Mouse (Mus musculus): ENCODE results near the gene Dnmt3a. TPM values are rescaled to one million over a fixed set of nuclear protein-coding genes. Genes with fewer than 3 reads are reported as not detected.
A peak's percentile ranks its signal among the peaks of the same experiment; 100 is the strongest.

Dnmt3a gene
- polyA plus RNA-seq, 1 experiment = 11.8 TPM

DNA sequence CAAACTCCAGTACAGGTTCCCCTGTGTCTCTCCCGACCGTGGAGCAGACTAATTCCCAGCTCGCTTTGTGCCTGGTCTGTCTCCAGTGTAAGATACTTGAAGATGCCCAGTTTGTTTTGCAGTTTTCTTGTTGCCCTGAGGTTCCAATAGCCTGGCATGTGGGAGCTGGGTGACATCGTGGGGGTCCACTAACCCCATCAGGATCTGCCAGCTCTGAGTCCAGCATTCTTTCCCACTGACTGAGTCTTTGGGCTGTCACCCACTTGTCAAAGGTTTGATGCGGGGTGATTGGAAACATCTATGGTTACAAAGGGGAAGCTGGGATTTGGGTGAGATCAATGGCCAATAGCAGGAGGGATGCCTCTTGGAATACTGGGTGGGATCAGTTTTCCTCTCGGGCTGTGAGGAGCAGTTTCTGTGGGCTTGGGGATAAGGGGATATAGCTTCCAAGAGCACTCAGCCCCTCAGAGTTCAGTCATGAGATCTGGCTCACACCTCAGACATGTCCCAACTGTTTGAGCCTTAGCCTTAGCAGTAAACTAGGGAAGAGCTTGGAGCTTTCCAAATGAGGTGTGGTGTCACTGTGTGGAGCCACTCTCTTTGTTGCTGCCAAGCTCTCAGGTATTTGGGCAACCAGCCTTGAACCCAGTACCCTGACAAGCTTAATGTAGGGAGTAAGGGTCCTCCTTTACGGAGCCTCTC lies 27.4 kb downstream of the Dnmt3a start:
- 45% methylated on average over 7 of the region's 7 CpGs for WGBS
- no peaks in the 10 kb centered on the region for H3K27me3 ChIP-seq (replicated peaks; ENCODE audit: control insufficient read depth, insufficient read depth, low read length)
- TF ChIP-seq CTCF (conservative IDR thresholded peaks at IDR 0.05; ENCODE audit: insufficient read depth, insufficient read length, low read depth, low read length) (no peak), POLR2A (IDR thresholded peaks at IDR 0.05; ENCODE audit: low read depth, low read length) (no peak)
- no peaks in the 10 kb centered on the region for H3K36me3 ChIP-seq (ENCODE audit: control insufficient read depth, insufficient read depth, low read length)
- H3K4me1 ChIP-seq (ENCODE audit: control insufficient read depth, insufficient read depth, low read length) = peaks cover 25% of the 10 kb centered on the region
- peak overlapping the region; percentile 67 for H3K27ac ChIP-seq (ENCODE audit: insufficient read depth, low read depth, low read length)
- DNase-seq = no peak
- no peak overlapping the region for H3K4me3 ChIP-seq (ENCODE audit: insufficient read depth, low read depth, low read length)

DNA sequence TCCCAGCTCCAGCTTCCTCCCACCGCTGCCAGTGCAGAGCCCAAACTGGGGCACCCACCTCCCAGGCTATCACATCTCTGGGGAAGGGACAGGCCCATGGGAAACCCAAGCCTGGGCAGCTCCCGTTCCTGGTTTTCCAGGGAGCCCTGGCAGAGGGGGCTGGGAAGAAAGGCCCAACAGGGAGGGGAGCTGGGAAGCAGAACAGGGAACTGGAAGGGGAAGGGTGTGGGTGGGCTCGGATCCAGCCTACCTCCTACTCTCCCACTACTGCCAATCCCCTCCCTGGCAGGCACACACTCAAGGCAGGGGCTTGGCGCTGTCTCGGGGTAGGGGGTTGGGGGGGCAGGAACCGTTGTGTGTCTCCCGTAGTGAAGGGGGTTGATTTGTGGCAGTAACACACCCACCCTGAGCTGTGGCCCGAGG lies 28.1 kb downstream of the Dnmt3a start:
- DNase-seq = peak; percentile 81
- TF ChIP-seq POLR2A (IDR thresholded peaks at IDR 0.05; ENCODE audit: low read depth, low read length) (no peak), CTCF (conservative IDR thresholded peaks at IDR 0.05; ENCODE audit: insufficient read depth, insufficient read length, low read depth, low read length) (no peak)
- 21% methylated on average over 8 of the region's 8 CpGs for WGBS

DNA sequence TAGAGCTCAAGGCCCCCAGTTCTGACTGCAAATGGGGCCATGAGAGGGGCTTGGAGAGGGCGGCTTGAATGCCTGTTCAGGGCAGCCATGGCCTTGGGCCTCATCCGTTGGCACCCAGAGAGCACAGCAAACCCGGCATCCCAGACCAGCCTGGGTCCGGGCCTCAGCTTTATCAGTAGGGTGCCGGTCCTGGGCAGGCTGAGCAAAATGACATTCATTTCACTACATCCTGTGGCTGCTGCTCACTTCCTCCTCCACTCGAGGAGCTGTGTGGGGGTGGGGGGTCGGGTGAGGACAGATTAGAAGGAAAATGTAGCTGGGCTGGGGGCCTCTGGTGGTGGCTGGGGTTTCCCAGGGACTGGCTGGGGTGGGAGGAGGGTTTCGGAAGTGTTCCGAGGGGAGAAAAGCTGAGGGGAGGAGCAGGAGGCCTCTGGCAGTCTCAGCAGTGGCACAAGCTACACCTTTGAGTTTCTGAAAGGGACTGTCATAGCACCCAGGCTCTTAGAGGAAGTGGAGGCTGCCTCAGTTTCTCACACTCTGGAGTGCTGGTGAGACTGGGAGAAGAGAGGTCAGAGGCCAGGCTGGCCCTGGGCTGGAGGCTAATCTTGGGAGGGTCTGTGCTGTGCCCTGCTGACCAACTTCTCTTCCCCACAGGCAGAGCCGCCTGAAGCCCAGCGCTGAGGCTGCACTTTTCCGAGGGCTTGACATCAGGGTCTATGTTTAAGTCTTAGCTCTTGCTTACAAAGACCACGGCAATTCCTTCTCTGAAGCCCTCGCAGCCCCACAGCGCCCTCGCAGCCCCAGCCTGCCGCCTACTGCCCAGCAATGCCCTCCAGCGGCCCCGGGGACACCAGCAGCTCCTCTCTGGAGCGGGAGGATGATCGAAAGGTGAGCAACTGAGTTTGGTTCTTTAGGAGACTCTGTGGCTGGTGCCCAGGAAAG lies 28.8 kb downstream of the Dnmt3a start:
- DNase-seq = no peak

More for the DNA sequence above, 28.1 kb downstream of the Dnmt3a start:
- peak overlapping the region; percentile 70; the same call in 1 of the 2 replicates for H3K27ac ChIP-seq (ENCODE audit: insufficient read depth, low read depth, low read length)
- no peaks in the 10 kb centered on the region for H3K36me3 ChIP-seq (ENCODE audit: control insufficient read depth, insufficient read depth, low read length)
- H3K4me1 ChIP-seq (ENCODE audit: control insufficient read depth, insufficient read depth, low read length) = peaks cover 22% of the 10 kb centered on the region
- peak overlapping the region; percentile 11; the same call in 1 of the 2 replicates for H3K4me3 ChIP-seq (ENCODE audit: insufficient read depth, low read depth, low read length)
- no peaks in the 10 kb centered on the region for H3K27me3 ChIP-seq (replicated peaks; ENCODE audit: control insufficient read depth, insufficient read depth, low read length)

DNA sequence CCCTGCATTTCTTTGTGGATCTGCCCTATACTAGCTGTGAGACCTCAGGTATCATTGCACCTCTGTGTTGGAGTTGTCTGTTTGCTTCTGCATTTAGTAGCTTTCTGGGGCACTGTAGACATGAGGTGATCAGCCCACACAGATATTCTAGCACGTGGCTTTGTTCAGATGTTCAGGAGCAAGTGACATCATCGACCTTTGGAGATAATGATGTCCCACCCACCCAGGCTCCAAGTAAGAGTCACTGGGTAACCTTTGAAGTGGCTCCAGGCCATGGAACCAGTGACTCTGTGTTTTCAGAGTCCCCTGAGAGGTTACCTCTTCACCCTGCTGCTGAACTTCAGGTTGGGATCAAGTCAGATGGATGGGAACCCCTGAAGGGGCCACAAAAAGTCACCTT lies 29.8 kb downstream of the Dnmt3a start:
- Histone ChIP-seq H3K36me3 (ENCODE audit: control insufficient read depth, insufficient read depth, low read length) (no peaks in the 10 kb centered on the region), H3K27me3 (replicated peaks; ENCODE audit: control insufficient read depth, insufficient read depth, low read length) (no peaks in the 10 kb centered on the region), H3K4me3 (ENCODE audit: insufficient read depth, low read depth, low read length) (no peak overlapping the region), H3K4me1 (ENCODE audit: control insufficient read depth, insufficient read depth, low read length) (peaks cover 19% of the 10 kb centered on the region), H3K27ac (ENCODE audit: insufficient read depth, low read depth, low read length) (no peak overlapping the region)
- no peak for DNase-seq
- TF ChIP-seq POLR2A (IDR thresholded peaks at IDR 0.05; ENCODE audit: low read depth, low read length) (no peak), CTCF (conservative IDR thresholded peaks at IDR 0.05; ENCODE audit: insufficient read depth, insufficient read length, low read depth, low read length) (no peak)
- 46% methylated on average over 2 of the region's 2 CpGs for WGBS

More for the DNA sequence above, 28.8 kb downstream of the Dnmt3a start:
- 33% methylated on average over 21 of the region's 21 CpGs for WGBS
- H3K36me3 ChIP-seq (ENCODE audit: control insufficient read depth, insufficient read depth, low read length) = no peaks in the 10 kb centered on the region
- H3K27ac ChIP-seq (ENCODE audit: insufficient read depth, low read depth, low read length) = peak overlapping the region; percentile 70
- H3K4me3 ChIP-seq (ENCODE audit: insufficient read depth, low read depth, low read length) = peak overlapping the region; percentile 6; the same call in 1 of the 2 replicates
- no peaks in the 10 kb centered on the region for H3K27me3 ChIP-seq (replicated peaks; ENCODE audit: control insufficient read depth, insufficient read depth, low read length)
- peak; percentile 42; the same call in 1 of the 2 replicates for TF ChIP-seq CTCF (conservative IDR thresholded peaks at IDR 0.05; ENCODE audit: insufficient read depth, insufficient read length, low read depth, low read length)
- TF ChIP-seq POLR2A (IDR thresholded peaks at IDR 0.05; ENCODE audit: low read depth, low read length) = no peak
- H3K4me1 ChIP-seq (ENCODE audit: control insufficient read depth, insufficient read depth, low read length) = peaks cover 19% of the 10 kb centered on the region

DNA sequence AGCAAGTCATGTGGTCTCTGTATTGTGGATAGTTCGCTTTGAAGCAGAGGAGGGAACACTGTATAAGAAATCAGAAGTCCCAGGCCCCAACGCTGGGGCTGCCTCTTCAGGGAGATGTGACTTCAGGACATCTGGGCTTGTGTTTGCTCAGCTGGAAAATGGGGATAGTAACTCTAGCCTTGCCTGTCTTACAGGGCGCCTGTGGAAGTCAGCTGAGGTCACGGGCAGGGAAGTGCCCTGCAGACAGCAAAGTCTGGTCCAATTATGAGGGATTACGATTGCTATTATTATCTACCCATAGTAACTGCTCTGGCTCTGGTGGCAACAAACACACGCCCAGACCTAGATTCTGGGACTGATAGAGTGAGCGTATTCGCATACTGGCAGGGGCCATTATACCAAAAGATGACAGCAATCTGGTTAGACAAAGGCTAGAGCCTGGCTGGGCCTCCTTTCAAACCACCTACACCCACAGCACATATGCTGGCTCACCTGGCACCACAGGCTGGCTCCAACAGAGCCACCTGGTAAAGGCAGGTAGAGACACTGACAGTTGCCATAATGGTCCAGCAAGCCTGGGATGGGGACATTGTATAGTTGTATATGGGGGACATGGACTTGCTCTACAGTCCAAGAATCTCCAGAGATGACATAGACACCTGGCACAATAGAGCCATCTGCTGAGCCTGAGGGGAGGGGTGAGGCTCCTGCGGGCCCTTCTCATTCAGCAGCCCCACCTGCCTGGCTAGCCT lies 31.4 kb downstream of the Dnmt3a start:
- Histone ChIP-seq H3K4me1 (ENCODE audit: control insufficient read depth, insufficient read depth, low read length) (peaks cover 22% of the 10 kb centered on the region), H3K36me3 (ENCODE audit: control insufficient read depth, insufficient read depth, low read length) (no peaks in the 10 kb centered on the region)
- no peak for DNase-seq

DNA sequence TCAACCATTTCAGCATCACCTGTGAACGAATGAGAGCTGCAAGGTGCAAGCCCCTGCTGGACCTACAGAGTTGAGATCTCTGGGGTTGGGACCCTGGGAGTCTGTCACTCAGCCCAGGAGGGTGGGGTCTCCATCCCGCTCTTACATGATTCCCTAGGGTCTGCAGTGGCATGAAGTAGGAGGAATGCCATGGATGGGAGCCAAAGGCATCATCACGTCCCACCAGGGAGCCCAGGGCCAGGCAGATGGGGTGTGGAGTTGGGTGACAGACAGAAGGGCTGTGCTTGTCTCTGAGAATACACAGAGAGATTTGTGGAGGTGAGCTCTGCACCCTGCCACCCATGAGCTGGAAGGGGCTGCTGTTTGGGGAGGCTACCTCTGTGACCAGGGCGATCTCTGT lies 32.2 kb downstream of the Dnmt3a start:
- 73% methylated on average over 4 of the region's 4 CpGs for WGBS
- Histone ChIP-seq H3K36me3 (ENCODE audit: control insufficient read depth, insufficient read depth, low read length) (no peaks in the 10 kb centered on the region), H3K27ac (ENCODE audit: insufficient read depth, low read depth, low read length) (no peak overlapping the region), H3K4me3 (ENCODE audit: insufficient read depth, low read depth, low read length) (no peak overlapping the region), H3K4me1 (ENCODE audit: control insufficient read depth, insufficient read depth, low read length) (peaks cover 15% of the 10 kb centered on the region), H3K27me3 (replicated peaks; ENCODE audit: control insufficient read depth, insufficient read depth, low read length) (no peaks in the 10 kb centered on the region)
- DNase-seq = no peak
- no peak for TF ChIP-seq CTCF (conservative IDR thresholded peaks at IDR 0.05; ENCODE audit: insufficient read depth, insufficient read length, low read depth, low read length)
- no peak for TF ChIP-seq POLR2A (IDR thresholded peaks at IDR 0.05; ENCODE audit: low read depth, low read length)

More for the DNA sequence above, 31.4 kb downstream of the Dnmt3a start:
- no peak overlapping the region for H3K27ac ChIP-seq (ENCODE audit: insufficient read depth, low read depth, low read length)
- TF ChIP-seq POLR2A (IDR thresholded peaks at IDR 0.05; ENCODE audit: low read depth, low read length) (no peak), CTCF (conservative IDR thresholded peaks at IDR 0.05; ENCODE audit: insufficient read depth, insufficient read length, low read depth, low read length) (no peak)
- no peaks in the 10 kb centered on the region for H3K27me3 ChIP-seq (replicated peaks; ENCODE audit: control insufficient read depth, insufficient read depth, low read length)
- H3K4me3 ChIP-seq (ENCODE audit: insufficient read depth, low read depth, low read length) = no peak overlapping the region
- WGBS = 53% methylated on average over 9 of the region's 9 CpGs
